Mouse (Mus musculus) gastrocnemius, adult 18-20 months (tissue): ENCODE measurements around the gene 9630041A04Rik. TPM values are rescaled to one million over a fixed set of nuclear protein-coding genes. Genes with fewer than 3 reads are reported as not detected.
A peak's percentile ranks its signal among the peaks of the same experiment; 100 is the strongest.

Experiments
- DNase-seq: peaks from one replicate; pipeline ENCODE4 v3.0.0; 2021; ENCODE audit warnings: low spot score
- total RNA-seq, 2 experiments: library from RNA; stranded (reverse); gene quantifications; 2 replicates each; pipeline ENCODE4 v1.2.3; 2021

9630041A04Rik gene
- total RNA-seq, 2 experiments from 2014 or later, result not detected

GRCm38 (mm10) chr9:101918771-101919170 is 57.1 kb downstream of the 9630041A04Rik start:
- no peak for DNase-seq

DNA sequence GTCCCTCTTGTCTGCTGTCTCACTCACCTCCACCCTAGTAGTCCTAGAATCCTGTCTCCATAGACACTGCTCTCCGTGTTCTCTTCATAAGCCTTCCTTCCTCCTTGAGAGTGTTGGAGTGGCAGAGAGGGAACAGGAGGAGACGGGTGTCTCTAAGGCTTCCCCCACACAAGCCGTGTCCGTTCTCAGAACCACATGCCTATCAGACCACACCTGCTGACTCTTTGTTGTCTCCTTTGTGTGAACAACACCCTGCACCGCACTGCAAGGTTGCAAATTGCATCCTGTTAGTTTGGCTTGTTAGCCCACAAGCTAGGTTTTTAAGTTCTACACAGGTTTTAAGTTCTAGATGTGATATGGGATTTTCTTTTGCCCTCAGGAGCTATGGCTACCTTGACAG is 57.7 kb downstream of the 9630041A04Rik start:
- no peak for DNase-seq

- DNase-seq, result no peak
Measured at GRCm38 (mm10) chr9:101922846-101923245, 61.2 kb downstream of the 9630041A04Rik start.

DNA sequence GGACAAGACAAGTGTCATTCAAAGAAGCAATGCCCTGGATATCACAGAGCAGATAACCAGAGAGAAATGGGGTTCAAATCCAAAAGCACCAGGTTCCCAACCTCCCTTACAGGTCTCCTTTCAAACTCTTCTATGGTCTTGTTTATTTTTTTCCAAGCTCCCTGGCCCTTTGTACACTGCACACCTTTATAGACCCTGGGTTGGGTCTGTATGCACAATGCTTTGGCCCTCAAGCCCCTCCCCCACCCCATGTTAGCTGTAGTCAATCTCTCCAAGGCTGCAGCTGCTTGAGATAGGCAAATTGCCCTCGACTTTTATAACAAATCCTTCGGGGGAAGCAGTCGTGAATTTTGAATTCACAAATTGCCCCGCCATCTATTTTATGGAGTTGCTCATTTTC is 63.2 kb downstream of the 9630041A04Rik start:
- DNase-seq, result no peak

GRCm38 (mm10) chr9:101933946-101934573 is 72.4 kb downstream of the 9630041A04Rik start:
- no peak for DNase-seq

GRCm38 (mm10) chr9:101934887-101935286 is 73.2 kb downstream of the 9630041A04Rik start:
- no peak for DNase-seq

DNA sequence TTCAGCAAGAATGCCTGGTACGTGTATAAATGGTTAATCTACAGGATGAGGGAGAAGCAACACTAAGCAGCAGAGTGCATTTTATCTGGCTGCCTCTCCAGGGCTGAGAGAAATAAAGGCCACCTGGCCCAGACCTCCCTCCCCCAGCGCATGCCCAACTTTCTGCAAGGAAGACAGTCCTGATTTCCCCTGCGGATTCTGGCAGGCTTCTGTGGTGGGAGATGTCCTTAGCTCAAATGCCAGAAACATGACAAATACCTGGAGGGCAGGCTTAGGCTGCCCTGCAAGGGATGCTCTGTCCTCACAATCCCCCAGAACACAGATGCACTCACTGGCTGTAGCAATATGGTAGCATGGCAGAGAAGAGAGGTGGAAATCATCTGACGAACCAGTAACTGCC is 76.4 kb downstream of the 9630041A04Rik start:
- no peak for DNase-seq

DNA sequence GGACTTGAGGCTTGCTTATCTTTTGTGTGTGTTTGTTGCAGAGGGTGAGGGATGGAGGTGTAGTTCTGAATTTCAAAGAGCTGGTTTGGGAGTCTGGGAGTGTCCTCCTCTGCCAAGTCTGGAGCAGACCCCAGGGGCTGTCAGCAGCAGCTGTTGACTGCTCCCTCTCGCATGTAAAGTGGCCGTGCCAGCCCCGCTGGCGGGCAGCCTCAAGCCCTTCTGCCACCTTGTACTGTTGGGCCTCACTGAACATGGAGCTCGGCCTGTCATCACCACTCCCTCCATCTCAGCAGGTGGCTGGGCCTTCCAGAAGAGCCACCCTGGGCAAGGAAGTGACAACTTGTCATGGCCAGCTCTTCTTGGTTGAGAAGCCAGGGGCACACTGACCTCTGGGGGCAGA is 77.4 kb downstream of the 9630041A04Rik start:
- no peak for DNase-seq

GRCm38 (mm10) chr9:101940182-101940581 is 78.5 kb downstream of the 9630041A04Rik start:
- no peak for DNase-seq

DNA sequence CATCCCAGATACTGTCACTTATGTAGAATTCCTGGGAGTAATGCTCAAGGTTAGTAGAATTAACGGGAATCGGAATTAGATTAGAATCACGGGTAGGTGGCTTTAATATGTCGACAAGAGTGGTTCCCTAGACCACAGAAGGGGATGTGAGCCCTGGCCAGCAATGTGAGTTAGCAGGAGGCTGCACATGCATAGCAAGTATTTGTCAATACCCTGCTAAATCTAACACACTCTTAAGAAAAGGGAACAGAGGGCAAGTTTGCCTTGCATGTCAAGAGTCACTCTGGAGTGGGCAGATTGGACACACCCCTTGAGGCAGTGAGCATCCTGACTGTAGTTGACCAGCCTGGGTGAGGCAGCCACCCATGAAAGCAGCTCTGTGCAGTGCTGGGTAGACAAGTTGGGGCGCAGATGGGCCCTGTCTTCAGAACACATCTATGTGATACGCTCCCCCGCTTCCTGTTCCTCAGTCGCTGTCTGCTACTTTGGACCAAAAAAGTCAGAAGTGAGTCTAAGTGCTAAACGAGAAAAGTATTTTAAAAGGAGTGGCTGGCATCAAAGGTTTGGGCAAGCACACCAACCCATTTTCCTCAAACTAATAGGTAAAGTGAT is 80.5 kb downstream of the 9630041A04Rik start:
- DNase-seq, result no peak

GRCm38 (mm10) chr9:101945326-101945725 is 83.7 kb downstream of the 9630041A04Rik start:
- peak; percentile 23 for DNase-seq

DNA sequence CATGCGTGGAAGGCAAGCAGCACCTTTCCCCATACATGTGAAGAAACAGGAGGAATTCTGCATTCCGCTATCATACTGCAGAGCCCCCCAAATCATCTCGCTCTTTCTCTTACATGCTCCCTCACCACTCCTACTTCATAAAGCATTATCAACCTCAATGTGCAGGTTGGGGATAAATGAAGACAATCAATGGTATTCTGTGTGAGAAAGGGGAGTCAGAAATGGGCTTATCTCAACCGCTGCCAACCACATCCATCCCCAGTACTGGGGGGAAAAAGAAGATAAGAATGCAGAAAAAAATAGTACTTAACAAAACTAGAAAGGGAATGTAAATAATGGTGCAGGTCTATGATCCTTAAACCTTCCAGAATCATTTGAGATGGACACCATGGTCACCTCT is 84.2 kb downstream of the 9630041A04Rik start:
- DNase-seq, result no peak

GRCm38 (mm10) chr9:101950101-101950500 is 88.5 kb downstream of the 9630041A04Rik start:
- no peak for DNase-seq

DNA sequence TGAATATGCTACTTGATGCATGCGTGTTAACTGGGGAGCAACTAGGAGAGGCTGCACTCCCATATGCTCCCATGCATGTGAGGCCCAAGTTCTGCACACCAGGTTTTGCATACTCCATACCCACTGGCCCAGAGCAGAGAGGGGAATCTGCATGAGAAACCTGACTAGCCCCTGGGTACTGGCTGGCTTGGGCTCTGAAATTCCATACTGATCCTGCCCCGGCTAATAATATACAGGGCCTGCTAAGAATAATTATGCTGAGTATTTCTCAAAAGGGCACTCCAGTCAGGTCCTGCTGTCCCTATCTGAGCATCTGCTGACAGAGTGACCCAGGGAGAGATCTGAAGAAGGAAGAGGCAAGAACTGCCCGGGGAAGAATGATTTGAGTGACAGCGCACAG is 92.9 kb downstream of the 9630041A04Rik start:
- DNase-seq, result peak; percentile 75

DNA sequence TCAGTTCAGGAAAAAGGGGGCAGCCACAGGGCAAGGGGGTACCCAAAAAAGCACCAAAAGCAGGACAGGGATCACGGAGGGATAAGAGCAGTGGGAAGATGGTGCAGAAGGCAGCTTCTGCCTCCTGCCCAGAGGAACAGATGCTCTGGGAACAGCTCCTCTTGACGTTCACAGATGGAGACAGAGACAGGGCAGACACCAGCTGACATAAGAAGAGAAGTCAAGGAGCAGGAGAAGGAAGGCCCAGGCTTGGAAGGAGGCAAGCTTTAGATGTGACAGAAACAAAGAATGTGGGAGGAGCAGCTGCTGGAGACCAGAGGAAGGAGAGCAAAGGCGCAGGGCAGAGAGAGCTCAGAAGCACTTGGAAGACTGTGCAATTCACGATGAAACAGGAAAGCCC is 94.6 kb downstream of the 9630041A04Rik start:
- no peak for DNase-seq

DNA sequence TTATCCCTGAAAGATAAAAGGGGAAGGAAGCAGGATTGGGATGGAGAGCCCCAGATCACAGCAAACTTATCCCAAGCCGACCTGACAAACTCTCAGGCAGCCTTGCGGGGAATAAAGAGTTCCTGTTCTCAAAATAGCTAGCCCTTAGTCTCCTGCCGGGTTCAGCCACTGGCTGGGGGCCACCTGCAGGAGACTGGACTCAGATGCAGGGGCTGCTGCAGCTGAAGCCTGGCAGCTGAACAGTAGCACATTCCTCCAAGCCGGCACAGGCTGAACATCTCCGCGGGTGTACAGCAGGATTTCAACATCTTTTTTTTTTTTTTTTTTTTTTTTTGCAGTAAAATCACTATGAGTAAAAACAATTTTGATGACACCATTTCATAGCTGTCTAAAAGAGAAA is 110.2 kb downstream of the 9630041A04Rik start:
- DNase-seq, result peak; percentile 6

- DNase-seq, result no peak
Measured at GRCm38 (mm10) chr9:101972314-101972713, 110.7 kb downstream of the 9630041A04Rik start.

- no peak for DNase-seq
Measured at GRCm38 (mm10) chr9:101976884-101977465, 115.3 kb downstream of the 9630041A04Rik start.

DNA sequence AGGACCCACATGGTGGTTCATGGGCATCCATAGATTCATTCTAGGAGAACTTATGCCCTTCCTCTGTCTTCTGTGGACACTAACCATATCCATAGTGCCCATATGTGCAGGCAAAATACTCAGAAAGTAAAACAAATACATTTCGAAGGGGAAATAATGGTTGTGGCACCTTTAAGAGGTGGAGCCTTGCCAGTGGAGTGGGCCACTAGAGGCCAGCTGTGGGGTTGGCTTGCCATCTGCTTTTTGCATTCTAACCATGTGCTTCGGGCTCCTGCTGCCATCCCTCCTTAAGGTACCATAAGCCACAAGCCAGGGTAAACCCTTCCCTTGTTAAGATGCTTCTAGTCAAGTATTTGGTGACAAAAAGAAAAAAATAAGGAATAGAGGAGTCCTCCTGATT is 119.5 kb downstream of the 9630041A04Rik start:
- DNase-seq, result no peak

- DNase-seq, result no peak
Measured at GRCm38 (mm10) chr9:101982378-101982777, 120.7 kb downstream of the 9630041A04Rik start.

DNA sequence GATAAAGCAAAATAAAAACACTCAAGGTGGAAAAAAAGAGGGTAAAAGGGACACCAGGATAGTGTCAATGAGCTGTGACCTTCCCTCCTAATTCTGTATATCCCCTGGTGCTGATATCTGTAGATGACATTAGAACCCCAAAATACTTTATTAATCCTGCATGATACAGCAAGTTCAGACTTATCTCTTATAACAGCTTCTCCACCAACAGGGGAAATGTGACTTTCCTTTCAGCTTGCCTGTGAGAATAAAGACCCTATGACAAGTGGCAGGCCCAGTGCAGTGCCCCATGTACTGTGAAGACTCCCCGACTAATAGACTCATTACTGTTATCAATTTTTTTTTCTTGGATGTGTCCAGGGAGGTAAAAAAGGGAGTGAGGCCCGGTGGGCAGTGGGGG is 125.3 kb downstream of the 9630041A04Rik start:
- no peak for DNase-seq

- no peak for DNase-seq
Measured at GRCm38 (mm10) chr9:101990032-101990431, 128.4 kb downstream of the 9630041A04Rik start.

- no peak for DNase-seq
Measured at GRCm38 (mm10) chr9:101990836-101991235, 129.2 kb downstream of the 9630041A04Rik start.
